Mouse (Mus musculus) adrenal gland (tissue): ENCODE measurements around the gene Gpr155.

Source experiments
- intact Hi-C: fragments of 180-260 bp; cut with DNase I; formaldehyde crosslinking; loops from one replicate; pipeline ENCODE4 v1.15.1; 2025

The Gpr155 gene

DNA sequence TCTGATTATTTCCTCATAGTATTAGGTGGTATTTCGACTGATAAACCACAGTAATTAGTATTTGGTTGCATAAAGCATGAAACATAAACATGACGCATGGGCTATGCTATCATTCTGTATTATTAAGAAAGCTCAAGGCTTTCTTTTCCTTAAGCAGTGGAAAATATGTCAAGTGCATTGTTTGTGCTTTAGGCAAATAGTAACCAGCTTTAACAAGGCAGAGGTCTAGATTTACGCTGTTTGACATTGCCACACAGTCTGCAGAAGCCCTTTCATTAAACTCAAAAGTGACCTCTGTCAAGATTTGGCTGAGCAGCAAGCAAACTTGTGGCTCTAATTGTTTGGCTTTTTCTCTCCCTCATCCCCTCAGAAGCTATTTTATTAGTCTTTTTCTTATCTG, 50.4 kb downstream of the Gpr155 start:
- intact Hi-C loops = no loop called here

DNA sequence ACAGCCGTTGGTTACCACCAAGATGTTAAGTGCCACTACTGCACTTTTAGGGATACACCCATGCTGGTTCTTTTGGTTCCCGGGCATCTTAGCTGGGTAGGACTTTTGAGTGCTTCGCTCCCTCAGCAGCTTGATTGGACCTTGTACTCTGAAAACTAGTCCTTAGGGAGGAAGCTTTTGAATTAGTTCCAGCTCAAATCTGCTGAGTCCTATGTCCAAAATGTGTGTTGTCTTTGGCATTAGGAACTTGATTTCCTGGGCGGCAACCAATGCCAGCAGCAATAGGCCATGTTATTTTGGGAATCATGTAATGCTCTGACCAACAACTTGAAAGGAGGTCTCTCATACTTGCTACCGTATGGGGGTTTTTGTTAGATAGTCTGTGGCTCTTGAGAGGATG, 60.5 kb downstream of the Gpr155 start:
- intact Hi-C loops = no loop called here

DNA sequence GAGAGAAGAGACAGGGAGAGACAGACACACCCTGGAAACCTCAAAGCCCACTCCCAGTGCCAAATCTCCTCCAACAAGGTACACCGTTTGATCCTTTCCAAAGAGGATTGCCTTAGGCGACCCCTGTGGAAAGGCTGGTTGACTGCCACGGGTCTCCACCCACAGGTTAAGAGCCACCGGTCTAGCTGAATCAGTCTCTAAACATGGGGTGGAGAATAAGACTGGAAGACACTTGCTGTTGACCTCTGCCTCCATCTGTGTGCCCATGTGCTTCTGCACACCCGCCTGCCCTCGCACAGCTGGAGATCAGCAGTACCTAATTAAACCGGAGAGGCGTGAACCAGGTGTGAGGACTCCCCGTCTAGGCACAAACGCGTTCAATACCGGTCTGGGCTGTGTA, 63.4 kb downstream of the Gpr155 start:
- intact Hi-C loops = no loop called here

DNA sequence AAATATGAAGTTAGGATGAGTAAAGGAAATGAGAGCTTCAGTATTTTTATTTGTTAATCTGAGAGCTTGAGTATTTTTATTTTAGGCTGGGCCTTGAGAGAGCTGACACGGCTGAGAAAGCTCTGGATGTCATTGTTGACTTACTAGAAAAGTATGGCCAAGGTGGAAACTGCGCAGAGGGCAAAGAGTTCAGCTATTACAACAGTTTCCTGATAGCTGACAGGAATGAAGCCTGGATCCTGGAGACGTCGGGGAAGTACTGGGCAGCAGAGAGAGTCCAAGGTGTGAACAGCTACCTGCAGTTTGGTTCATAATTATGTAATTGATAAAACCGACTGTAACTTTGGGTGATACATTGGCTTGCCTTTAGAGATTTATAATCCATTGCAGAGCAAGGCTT, 67.2 kb downstream of the Gpr155 start:
- intact Hi-C loops = loop anchor here (10.0 kb wide), 1 partner anchor 66 kb away; the partner anchor contains the start of gene Gpr155

DNA sequence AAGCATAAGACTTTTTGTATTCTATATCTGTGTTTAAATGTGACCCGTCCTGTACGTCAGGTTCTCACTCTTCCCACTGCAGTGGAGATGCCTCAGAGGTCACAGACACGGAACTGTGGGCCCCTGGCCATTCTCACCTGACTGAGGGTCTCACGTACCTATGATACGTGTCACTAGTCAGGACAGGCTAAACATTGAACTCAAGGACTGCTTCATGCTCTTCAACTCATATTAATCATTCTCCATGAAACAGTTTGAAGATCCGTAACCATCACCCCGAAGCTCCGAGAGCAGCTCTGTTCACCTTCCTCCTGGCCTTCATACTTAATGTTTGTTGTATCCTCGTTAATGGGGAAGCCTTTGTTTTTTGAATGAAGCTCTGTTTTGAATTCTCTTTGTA, 68.9 kb downstream of the Gpr155 start:
- intact Hi-C loops = loop anchor here (10.0 kb wide), 1 partner anchor 67 kb away; the partner anchor contains the start of gene Gpr155

DNA sequence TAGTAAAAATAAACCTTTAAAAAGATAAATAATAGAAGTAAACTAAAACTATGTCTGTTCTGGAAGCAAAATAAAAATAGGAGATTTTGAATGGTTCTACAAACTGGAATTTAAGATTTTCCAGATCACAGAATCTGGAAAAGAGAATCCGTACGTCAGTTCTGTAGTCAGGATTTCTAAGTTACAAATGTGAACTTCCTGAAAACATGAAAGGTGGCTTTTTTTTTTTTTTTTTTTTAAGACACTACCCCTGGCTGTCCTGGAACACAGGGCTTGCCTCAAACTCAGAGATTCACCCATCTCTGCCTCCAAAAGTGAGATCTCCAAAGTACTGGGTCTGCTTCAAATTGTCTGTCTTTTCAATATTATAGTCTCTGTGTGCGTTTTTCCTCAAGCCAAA, 72.1 kb downstream of the Gpr155 start:
- intact Hi-C loops = loop anchor here (10.0 kb wide), 1 partner anchor 70 kb away; the partner anchor contains the start of gene Gpr155

DNA sequence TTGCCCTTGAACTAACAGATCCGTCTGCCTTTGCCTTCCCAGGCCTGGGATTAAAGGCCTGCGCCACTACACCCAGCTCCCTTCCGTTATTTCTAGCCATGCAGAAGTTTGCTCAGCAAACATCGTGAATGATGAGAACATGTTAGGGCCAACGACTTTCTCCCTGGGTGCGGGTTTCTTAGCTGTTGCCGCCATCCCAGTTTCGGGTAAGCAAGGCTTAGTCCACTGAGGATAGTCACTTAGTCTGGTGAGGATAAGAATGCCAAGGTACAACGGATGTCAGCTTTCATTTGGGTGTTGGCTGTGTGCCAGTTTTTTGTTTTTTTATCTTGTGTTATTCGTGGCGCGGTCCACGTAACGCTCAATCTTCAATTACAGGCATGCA, 73.3 kb downstream of the Gpr155 start:
- intact Hi-C loops = loop anchor here (10.0 kb wide), 1 partner anchor 72 kb away; the partner anchor contains the start of gene Gpr155

DNA sequence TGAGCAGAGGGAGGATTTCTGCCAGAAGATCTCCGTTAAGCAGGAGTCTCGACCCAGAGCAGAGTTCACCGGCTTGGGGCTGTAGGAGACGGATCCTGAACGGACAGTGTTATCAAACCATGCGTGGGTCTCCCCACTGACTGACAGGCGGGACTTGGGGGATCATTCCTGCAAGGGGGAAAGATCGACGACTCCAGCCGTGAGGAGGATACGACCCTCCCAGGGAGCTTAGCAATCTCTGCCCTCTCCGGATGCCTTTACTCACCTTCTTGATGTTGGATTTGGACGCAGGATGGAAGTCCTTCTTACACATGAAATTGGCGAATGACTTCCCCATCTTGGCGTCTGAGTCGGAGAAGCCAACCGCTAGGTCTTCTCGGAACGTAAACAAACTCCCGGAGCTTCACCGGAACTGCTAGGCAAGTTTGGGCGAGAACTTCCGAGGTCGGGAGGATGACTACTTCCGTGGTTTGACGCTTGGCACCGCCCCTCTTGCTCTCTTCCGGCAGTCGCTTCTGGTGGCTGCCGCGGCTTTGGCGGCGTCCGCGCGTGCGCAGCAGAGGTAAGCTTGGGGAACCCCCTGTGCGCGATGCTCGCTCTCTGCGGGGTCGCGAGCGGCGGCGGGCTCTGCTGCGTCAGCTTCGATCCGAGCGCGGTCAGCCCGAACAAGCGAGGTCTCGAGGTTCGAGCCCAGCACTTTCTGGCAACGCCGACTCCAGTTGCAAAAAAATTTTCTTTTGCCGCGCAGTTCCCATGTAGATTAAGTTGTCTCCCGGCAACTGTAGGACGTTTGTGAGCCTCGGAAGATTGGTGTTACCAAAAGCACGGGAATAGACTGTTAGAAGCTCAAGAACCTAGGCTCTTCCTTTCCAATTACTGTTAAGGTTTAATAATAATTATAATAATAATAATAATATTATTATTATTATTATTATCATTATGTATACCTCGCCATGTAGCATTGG, 73.9 kb downstream of the Gpr155 start, which contains the start of the genes Scrn3 and Cir1:
Gene Scrn3 (plus strand): TSS at position 450 of the 965 bp plus-strand sequence.
Gene Cir1 (minus strand): TSS at position 550 of the 965 bp plus-strand sequence.
- intact Hi-C loops = loop anchor here (10.0 kb wide), 1 partner anchor 72 kb away; the partner anchor contains the start of gene Gpr155

DNA sequence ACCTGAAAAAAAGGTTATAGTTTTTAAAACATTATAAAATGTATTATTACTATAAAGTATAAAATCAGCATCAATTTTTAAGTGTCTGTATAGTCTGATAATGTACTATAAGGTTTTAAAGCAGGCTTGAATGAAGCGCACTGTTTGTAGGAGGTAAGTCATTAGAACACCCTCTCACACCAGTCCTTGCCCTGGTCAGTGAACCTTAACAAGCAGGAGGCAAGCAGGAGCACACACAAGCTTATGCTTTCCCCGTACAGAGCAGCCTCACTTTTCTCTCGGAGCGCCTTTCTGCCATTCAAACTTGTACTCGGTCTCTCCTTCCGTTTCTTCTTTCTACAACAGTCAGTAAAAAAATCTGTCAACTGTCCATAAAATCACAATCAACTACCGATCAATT, 80.4 kb downstream of the Gpr155 start:
- intact Hi-C loops = no loop called here

DNA sequence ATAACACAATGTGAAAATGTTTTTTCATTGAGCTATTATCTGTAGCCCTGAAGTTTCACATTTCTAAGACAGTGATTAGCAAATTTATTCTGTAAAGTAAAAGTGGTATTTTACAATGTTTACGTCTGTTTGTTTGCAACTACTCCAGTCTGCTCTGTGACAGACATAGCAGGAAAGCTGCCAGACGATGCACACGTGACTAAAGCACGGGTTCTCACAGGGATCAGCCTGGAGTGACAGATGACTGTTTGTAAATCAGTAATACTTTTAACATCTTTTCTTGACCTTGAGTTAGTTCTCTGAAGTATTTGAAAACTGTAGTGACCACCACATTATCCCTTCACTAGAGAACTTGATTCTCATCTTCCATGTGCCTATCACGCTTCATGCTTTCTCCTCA, 81.9 kb downstream of the Gpr155 start:
- intact Hi-C loops = no loop called here

DNA sequence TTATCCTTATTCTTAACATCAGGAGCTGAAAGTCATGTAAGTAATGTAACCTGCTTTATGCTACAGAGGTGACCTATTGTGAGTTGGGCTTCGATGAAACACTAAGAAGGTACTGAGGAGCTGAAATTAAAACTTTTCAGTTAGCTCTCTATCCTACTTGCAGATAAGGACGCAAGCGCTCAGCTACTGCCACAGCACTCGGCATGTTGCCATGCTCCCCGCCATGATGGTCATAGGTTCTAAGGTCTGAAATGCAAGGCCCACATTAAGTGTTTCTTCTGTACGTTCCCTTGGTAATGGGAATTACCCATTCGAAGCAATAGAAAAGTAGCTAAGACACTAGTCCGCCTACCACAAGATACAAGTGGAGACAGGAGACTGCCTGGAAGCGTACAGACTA, 83.7 kb downstream of the Gpr155 start:
- intact Hi-C loops = no loop called here

DNA sequence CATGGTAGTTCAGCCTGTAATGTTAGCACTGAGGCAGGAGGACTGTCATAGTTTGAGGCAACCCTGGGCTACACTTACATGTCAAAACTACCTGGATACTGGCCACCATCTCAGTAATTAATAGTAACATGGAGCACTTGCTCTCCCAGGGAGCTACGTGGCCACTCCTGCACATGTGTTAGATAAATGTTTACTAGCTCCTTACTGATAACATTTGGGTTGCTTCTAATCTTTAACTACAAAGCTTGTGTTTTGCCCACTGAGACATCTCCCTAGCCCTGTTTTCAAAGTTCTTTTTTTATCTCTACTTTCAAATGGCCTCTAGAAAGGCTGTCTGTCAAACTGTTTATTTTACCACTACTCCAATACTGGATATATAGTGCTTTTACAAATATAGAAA, 84.4 kb downstream of the Gpr155 start:
- intact Hi-C loops = no loop called here

DNA sequence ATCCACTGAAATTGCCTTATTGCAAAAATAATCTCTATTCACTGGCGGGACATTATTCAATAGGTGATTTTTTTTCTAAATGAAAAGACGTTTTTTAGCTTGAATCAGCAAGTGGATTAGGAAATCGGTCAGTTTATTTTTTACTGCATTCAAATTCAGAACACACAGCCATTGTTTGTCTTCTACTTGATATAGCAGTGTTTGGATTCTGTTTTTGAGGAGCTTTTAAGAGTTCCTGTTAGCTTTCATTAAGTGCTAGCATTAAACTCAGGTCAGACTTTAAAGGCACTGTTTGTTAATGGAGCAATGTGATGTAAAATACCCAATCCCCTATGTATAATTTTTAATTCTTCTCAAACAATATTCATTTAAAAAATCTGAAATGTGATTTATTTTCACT, 87.5 kb downstream of the Gpr155 start:
- intact Hi-C loops = no loop called here

DNA sequence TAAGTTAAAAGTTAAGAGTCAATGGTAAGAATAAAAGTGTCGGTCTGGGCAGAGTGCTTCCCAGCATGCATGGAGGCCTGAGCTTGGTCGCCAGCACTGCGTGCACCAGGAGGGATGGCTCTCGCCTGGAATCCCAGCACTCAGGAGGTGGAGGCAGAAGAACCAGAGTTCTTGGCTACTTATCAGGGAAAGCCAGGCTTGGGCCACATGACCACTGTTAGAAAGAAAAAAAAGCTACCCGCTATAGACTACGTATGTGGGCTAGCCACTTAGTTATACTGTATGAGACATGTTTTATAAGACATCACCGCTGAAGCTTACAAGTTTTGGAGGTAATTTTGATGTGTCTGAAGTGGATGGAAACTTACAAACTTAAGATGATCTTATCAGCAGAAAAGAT, 88.2 kb downstream of the Gpr155 start:
- intact Hi-C loops = no loop called here

DNA sequence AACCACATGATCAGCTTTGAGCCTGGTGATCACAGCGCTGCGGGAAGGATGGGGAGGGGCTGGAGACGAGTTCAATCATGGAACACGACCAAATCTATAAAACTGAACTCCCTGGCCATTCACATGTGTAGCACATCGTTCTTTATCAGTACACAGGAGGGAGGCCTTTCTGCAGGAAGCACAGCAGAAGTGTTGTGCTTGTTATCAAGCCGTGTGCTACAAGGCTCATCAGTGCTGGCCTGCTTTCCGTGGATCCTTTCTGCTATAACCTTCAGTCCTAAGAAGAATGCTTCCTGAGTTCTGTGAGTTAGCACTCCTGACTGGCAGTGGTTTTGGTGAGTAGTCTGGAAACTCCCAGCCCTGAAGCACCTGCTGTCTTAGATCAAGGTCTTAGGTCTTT, 91.3 kb downstream of the Gpr155 start:
- intact Hi-C loops = no loop called here
